Mouse (Mus musculus) kidney, embryonic 16.5 days (tissue): ENCODE results near the gene S1pr5. TPM values are rescaled to one million over a fixed set of nuclear protein-coding genes. Genes with fewer than 3 reads are reported as not detected.
"Not testable (repeated sequence)": the region's sequence is repeated elsewhere in the genome, so short reads cannot be mapped to it uniquely, and the experiment has no call there.

Experiments
- ATAC-seq: fragments of 200-750 bp; cut with Nextera tagmentation; 2 replicates; pipeline ENCODE4 v1.8.0; 2017; ENCODE audit warnings: moderate TSS enrichment; ENCODE audit not compliant: low FRiP score, low TSS enrichment
- H3K27ac ChIP-seq: fragments of 300-500 bp; sonication (generic); 2 replicates; pipeline ENCODE4 v1.5.1; 2014; ENCODE audit warnings: low read length
- H3K27me3 ChIP-seq: fragments of 300-500 bp; sonication (generic); 2 replicates; pipeline ENCODE4 v1.6.1; 2014; ENCODE audit warnings: low read length, control low read depth, mixed read lengths; ENCODE audit not compliant: insufficient read depth
- H3K36me3 ChIP-seq: fragments of 300-500 bp; sonication (generic); 2 replicates; pipeline ENCODE4 v1.6.1; 2014; ENCODE audit warnings: low read length, control low read depth, mixed read lengths; ENCODE audit not compliant: insufficient read depth
- H3K4me1 ChIP-seq: fragments of 300-500 bp; sonication (generic); 2 replicates; pipeline ENCODE4 v1.6.1; 2014; ENCODE audit warnings: low read length, control low read depth, mixed read lengths; ENCODE audit not compliant: insufficient read depth
- H3K4me2 ChIP-seq: fragments of 300-500 bp; sonication (generic); replicated peaks from 2 replicates; pipeline ENCODE4 v1.6.1; 2014; ENCODE audit warnings: low read depth, low read length
- H3K4me3 ChIP-seq: fragments of 300-500 bp; sonication (generic); 2 replicates; pipeline ENCODE4 v1.5.1; 2014; ENCODE audit warnings: mild to moderate bottlenecking, low read length
- H3K9ac ChIP-seq: fragments of 300-500 bp; sonication (generic); replicated peaks from 2 replicates; pipeline ENCODE4 v1.6.1; 2014; ENCODE audit warnings: low read length
- H3K9me3 ChIP-seq: fragments of 300-500 bp; sonication (generic); 2 replicates; pipeline ENCODE4 v1.6.1; 2016; ENCODE audit warnings: low read length, control low read depth
- WGBS: fragments of 180-500 bp; shearing (Covaris S2); extraction: QIAGEN DNeasy Blood & Tissue Kit; methylation state at CpG from one replicate; pipeline ENCODE4 v1.1.7; 2014; 5-methylcytosine and 5-hydroxymethylcytosine counted together
- polyA plus RNA-seq: library from polyadenylated mRNA; unstranded; fragments of >200 nt; fragmentation: Nextera tagmentation; extraction: Ambion mirVana; gene quantifications from 2 replicates; pipeline ENCODE4 v1.2.1, GENCODE M21; 2015

S1pr5 gene
- 0.13 and 0.14 TPM in 2 replicates for polyA plus RNA-seq

DNA sequence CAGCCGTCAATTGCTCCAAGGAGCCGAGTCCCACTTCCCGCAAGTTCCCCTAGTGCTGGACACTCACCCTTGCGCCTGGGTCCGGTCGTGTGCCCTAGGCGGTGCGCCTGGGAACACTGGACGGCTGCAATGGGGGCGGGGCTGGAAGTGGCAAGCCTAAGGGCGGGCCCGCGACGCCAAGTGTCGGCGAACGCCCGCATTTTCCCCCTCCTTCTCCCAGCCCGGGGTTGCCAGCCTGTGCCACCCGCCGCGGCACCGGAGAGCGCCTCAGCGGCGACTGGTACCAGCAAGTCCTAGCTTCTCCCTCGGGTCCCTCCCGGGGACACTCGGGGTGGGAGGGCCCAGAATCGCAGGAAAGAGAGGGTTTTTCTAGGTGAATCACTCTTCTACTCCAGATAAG, at the start of gene S1pr5:
TSS of gene S1pr5 (minus strand) at position 118 of the 400 bp plus-strand sequence.
- Histone ChIP-seq H3K4me3 (peak within 1 kb of the TSS; percentile 33), H3K36me3 (no peaks in the 10 kb centered on the region), H3K4me2 (peak within 1 kb of the TSS; percentile 48), H3K27me3 (peaks cover 77% of the 10 kb centered on the region), H3K9ac (peak within 1 kb of the TSS; percentile 34; the same call in 1 of the 2 replicates), H3K27ac (no peak within 1 kb of the TSS), H3K4me1 (peaks cover 24% of the 10 kb centered on the region), H3K9me3 (no peaks in the 10 kb centered on the region)
- WGBS, result under 1% methylated on average over 30 of the region's 30 CpGs
- ATAC-seq, result no peak

DNA sequence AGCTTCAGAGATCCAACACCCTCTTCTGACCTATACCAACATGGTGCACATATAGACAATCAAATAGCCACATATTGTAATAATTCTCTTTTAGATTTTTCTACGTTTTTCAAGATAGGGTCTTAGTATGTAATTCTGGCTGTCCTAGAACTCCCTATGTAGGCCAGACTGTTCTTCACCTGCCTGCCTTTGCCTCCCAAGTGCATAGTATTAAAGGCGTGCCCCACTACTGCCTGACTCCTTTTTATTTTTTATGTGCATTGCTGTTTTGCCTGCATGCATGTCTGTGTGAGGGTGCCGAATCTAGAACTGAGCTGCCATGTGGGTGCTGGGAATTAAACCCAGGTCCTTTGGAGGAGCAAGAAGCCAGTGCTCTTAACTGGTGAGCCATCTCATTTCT, 44.0 kb upstream of the S1pr5 start:
- H3K4me2 ChIP-seq, result no peak overlapping the region

DNA sequence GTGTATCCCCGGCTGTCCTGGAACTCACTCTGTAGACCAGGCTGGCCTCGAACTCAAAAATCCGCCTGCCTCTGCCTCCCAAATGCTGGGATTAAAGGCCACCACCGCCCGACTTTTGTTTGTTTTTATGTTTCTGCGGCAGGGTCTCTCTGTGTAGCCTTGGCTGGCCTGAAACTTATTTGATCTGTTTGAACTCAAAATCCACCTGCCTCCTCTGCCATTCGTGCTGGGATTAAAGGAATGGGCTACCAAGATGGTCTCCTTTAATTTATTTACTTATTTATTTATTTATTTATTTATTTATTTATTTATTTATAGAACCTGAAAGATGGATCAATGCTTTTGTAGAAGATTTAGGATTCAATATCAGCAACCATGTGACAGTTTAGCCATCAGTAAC, 43.6 kb upstream of the S1pr5 start:
- ATAC-seq, H3K27me3 ChIP-seq, H3K9me3 ChIP-seq, H3K36me3 ChIP-seq: not testable (repeated sequence)
- Histone ChIP-seq H3K4me1 (peaks cover 27% of the 10 kb centered on the region), H3K4me2 (peak overlapping the region; percentile 56), H3K27ac (peak overlapping the region; percentile 96), H3K4me3 (peak overlapping the region; percentile 84), H3K9ac (peak overlapping the region; percentile 68)
- 16% methylated on average over 7 of the region's 7 CpGs for WGBS

More for the DNA sequence above, 44.0 kb upstream of the S1pr5 start:
- WGBS, result 93% methylated on average over 3 of the region's 3 CpGs
- no peaks in the 10 kb centered on the region for H3K9me3 ChIP-seq
- H3K4me1 ChIP-seq, result peaks cover 23% of the 10 kb centered on the region
- no peaks in the 10 kb centered on the region for H3K27me3 ChIP-seq
- H3K4me3 ChIP-seq, result no peak overlapping the region; the same call in 1 of the 2 replicates
- H3K36me3 ChIP-seq, result peaks cover 6% of the 10 kb centered on the region; the same call in 1 of the 2 replicates
- ATAC-seq, result no peak
- no peak overlapping the region for H3K27ac ChIP-seq
- H3K9ac ChIP-seq, result no peak overlapping the region

DNA sequence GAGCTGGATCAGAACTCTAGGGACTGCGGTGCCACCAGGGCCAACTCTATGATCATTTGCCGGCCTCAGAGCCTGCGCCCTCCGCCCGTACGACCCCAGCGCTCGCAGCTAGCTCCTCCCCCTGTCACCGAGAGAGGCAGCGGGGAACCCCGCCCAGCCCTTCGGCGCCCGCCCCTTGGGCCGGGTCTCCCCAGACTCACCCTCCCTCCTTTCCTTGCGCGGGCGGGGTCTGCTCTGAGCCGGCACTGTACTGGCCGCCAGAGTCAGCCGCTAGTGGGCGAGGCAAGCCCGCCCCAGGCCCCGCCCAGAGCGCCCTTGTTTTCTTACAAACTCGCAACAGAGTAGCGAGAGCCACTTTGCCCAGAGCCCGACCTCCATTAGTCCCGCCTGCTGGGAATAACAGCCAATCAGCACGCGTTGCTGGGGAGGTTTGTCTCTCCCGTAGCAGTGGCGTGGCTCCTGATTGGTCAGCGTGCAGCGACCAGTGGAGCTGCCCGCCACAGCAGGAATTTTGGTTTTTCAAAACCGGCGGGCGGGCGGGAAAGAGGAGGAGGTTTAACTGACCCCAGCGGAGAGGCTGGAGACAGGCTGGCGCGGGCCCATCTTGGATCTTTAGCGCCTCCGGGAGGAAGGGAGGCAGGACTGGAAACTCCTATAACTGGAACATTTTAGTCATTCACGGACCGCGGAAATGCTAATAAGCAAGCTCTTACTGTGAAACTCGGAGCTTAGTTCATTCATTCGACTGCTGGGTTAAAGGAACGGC, 43.0 kb upstream of the S1pr5 start, which contains the start of gene Cdkn2d:
TSS of gene Cdkn2d (minus strand) at position 386 of the 766 bp plus-strand sequence.
- Histone ChIP-seq H3K4me1 (peaks cover 34% of the 10 kb centered on the region), H3K4me3 (peak within 1 kb of the TSS; percentile 84), H3K27ac (peak within 1 kb of the TSS; percentile 96), H3K27me3 (no peaks in the 10 kb centered on the region), H3K4me2 (peak within 1 kb of the TSS; percentile 69), H3K36me3 (peaks cover 6% of the 10 kb centered on the region; the same call in 1 of the 2 replicates), H3K9me3 (no peaks in the 10 kb centered on the region), H3K9ac (peak within 1 kb of the TSS; percentile 87)
- peak; percentile 97 for ATAC-seq
- WGBS, result under 1% methylated on average over 41 of the region's 51 CpGs

DNA sequence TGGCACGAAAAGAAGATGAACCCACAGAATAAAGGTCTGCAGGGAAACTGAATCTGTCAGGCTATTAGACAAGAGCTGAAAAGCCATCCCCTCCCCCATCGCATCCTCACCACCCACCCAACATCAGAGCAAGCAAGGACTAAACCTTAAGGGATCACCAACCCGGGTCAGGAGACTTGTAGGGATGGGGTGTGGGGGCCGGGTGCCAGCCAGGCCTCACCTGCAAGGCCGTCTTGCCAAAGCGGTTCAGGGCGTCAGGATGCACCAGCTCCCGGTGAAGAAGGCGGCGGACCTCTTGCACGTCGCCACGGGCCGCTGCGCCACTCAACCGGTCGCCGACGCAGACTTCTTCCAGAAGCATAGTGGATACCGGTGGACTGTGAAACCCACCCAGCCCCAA, 42.3 kb upstream of the S1pr5 start:
- Histone ChIP-seq H3K4me3 (peak overlapping the region; percentile 84), H3K4me1 (peaks cover 34% of the 10 kb centered on the region), H3K27ac (peak overlapping the region; percentile 85), H3K4me2 (peak overlapping the region; percentile 69), H3K9me3 (no peaks in the 10 kb centered on the region), H3K27me3 (no peaks in the 10 kb centered on the region), H3K9ac (peak overlapping the region; percentile 87), H3K36me3 (peaks cover 6% of the 10 kb centered on the region; the same call in 1 of the 2 replicates)
- WGBS, result under 1% methylated on average over 20 of the region's 20 CpGs
- no peak for ATAC-seq

DNA sequence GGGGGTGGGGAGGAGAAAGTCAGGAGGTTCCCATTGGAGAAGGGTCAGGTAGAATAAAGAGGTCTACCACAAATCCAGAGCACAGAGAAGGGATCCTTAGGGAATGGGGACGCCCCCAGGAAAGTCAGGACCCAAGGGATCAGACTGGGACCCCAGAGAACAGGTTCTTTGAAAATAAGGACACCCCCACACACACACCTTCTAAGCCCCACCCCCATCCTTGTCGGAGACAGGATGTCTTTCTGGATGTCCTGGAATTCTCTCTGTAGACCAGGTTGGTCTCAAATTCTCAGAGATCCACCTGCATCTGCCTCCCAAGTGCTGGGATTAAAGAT, 41.1 kb upstream of the S1pr5 start:
- Histone ChIP-seq H3K27ac (no peak overlapping the region; the same call in 1 of the 2 replicates), H3K9ac (no peak overlapping the region), H3K4me3 (peak overlapping the region; percentile 84), H3K9me3 (no peaks in the 10 kb centered on the region), H3K36me3 (peaks cover 9% of the 10 kb centered on the region), H3K4me1 (peaks cover 34% of the 10 kb centered on the region), H3K4me2 (peak overlapping the region; percentile 69), H3K27me3 (no peaks in the 10 kb centered on the region)
- ATAC-seq, result no peak
- WGBS, result 79% methylated on average over 2 of the region's 2 CpGs

DNA sequence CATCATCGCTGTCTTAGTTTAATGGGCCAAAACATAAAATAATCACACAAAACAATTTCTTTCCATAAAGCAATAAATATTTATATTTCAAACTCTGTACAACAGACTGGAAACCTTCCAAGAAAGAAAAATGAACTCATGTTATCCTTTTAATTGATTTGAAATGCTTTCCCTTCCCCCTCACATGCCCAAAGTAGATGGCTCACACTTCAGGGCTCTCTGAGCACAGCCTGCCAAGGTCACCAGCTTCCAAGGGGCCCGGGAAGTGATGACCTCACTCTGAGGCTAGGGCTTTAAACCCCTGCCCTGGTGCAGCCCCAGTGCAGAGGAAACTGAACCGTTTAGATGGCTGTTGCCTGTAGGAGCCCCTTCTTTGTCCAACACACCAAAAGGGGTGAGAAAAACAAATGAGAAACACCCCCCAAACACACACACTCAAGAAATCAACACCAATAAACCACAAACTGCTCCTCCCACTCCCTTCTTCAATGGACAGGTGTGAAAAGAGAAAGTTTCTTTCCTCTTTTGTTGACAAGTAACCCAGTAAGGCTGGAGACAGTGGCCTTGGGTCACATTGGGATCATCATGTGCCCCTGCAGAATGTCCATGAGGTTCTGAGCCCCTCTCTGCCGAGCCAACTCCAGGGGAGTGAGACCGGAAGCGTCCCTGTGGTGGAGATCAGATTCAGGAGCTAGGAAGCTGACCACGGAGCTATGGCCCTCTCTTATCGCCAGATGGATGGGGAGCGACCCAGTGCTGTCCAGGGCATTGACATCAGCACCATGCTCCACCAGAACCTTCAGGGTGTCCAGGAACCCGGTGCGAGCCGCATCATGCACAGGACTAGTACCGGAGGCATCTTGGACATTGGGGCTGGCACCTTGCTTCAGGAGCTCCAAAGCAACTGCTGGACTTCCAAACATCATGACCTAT, 40.4 kb upstream of the S1pr5 start:
- Histone ChIP-seq H3K36me3 (peaks cover 15% of the 10 kb centered on the region), H3K4me2 (peak overlapping the region; percentile 75), H3K27ac (peak overlapping the region; percentile 90), H3K27me3 (no peaks in the 10 kb centered on the region), H3K4me1 (peaks cover 34% of the 10 kb centered on the region), H3K9ac (peak overlapping the region; percentile 79), H3K9me3 (no peaks in the 10 kb centered on the region), H3K4me3 (peak overlapping the region; percentile 71)
- no peak for ATAC-seq
- 71% methylated on average over 13 of the region's 13 CpGs for WGBS

DNA sequence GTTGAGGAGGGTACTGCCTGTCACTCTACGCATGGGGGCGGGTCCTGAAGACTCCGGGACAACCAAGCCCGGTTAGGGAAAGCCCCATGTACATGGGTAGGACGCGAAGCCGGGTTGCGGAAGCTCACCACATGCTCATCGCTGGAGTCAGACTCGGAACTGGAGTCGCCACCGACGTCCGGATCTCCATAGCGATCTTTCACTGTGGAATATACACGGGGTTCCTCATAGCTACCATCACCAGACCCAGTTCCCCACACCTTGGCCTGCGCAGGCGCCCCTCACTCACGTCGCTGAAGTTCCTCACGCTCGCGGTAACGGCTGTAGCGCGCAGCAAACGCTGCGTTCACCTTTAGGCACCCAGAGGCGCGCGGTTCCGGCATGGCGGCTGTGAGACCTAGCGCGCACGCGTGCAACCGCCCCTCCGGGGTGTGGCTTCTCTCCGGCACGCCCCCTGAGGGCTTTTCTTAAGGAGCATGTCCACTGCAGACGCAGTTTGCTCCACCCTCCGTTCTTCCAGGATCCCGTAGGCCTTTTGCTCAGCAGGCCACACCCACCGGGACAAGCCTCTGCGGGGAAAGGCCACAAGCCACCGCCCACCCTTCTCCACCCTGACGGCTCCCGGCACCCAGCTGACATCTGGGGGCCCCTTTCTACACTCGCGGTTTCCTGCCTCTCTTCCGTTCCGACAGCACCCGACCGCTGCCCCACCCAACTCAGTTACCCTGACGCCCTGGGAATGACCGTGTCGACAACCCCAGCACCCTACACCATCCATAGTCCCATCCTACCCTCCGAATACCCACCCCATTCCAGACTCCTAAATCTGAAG, 39.5 kb upstream of the S1pr5 start, which contains the start of gene Kri1:
TSS of gene Kri1 (minus strand) at position 399 of the 832 bp plus-strand sequence.
- H3K27me3 ChIP-seq, result no peaks in the 10 kb centered on the region
- H3K4me2 ChIP-seq, result peak within 1 kb of the TSS; percentile 75
- under 1% methylated on average over 59 of the region's 59 CpGs for WGBS
- H3K36me3 ChIP-seq, result peaks cover 19% of the 10 kb centered on the region
- H3K9ac ChIP-seq, result peak within 1 kb of the TSS; percentile 79
- peak; percentile 72 for ATAC-seq
- H3K4me3 ChIP-seq, result peak within 1 kb of the TSS; percentile 71
- H3K4me1 ChIP-seq, result peaks cover 34% of the 10 kb centered on the region
- no peaks in the 10 kb centered on the region for H3K9me3 ChIP-seq
- H3K27ac ChIP-seq, result peak within 1 kb of the TSS; percentile 90

DNA sequence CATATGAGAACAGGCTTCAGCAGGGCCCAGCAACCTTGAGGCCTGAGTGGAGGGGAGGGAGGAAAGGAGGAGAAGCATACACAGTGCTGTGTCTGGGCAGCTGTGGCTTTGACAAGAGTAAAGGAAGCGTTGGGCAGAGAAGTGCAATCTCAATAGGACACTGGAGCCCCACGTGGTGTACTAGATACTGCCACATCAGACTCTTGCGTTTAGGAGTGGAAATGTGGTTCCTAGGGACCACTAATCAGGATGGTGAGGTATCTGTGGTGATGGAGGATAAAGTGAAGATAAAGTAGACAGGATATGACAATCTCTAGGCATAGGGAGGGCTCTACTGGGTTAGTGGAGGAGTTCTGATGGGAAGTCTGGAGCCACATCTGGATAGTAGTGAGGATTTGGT, 38.5 kb upstream of the S1pr5 start:
- Histone ChIP-seq H3K4me2 (peak overlapping the region; percentile 75), H3K36me3 (peaks cover 27% of the 10 kb centered on the region), H3K4me1 (peaks cover 34% of the 10 kb centered on the region), H3K27ac (no peak overlapping the region), H3K9me3 (no peaks in the 10 kb centered on the region), H3K9ac (peak overlapping the region; percentile 79), H3K27me3 (no peaks in the 10 kb centered on the region), H3K4me3 (peak overlapping the region; percentile 71)
- no peak for ATAC-seq
- 63% methylated on average over 3 of the region's 3 CpGs for WGBS
